Mouse (Mus musculus): ENCODE results near the gene Fuz. TPM values are rescaled to one million over a fixed set of nuclear protein-coding genes. Genes with fewer than 3 reads are reported as not detected.

The Fuz gene
- 23.0 and 25.8 TPM in 2 replicates for polyA plus RNA-seq (2015; fragmentation: Nextera tagmentation; extraction: Ambion mirVana)

DNA sequence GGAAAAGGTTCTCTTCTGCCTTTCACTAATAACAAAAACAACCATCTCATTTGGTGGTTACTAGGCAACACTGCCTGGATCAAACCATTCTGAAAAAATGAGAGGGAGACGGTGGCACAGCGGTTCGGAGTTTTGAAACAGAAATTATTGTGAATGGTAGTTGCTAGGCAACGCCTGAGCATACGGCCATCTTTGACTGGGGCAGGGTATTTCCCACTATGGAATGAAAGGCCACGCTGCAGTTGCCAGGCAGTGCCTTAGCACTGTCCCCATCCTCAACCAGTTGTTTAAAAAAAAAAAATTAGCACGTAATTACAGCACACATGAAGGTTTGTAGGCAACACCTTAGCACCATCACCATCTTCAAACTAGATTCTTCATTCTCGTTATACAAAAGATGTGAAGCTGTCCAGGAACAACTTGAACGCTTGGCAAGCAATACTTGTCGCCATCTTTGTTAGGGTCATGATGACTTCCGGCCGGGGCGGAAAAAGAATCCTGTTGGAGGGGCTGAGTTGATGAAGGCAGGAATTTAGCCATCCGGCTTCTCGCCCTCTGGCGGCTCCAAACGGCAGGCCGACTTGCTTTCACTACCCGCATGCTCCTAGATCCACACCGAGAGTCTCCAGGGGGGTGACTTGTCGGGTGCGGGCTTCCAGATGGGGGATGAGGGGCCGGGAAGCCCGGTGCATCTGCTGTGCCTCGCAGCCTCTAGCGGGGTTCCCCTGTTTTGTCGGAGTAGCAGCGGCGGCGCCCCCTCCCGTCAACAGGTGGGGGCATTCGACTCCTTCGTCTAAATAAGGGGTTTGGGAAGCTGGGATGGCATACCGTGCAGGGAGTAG, at the start of gene Fuz:
Gene Fuz, plus strand, starts transcription at position 487 of the 842 bp plus-strand sequence.
- H3K9me3 ChIP-seq = no peaks in the 10 kb centered on the region
- peaks cover 41% of the 10 kb centered on the region for H3K4me1 ChIP-seq
- 1% methylated on average over 34 of the region's 34 CpGs for WGBS
- H3K4me3 ChIP-seq = peak within 1 kb of the TSS; percentile 64
- peak within 1 kb of the TSS; percentile 80 for H3K4me2 ChIP-seq (replicated peaks)
- no peaks in the 10 kb centered on the region for H3K27me3 ChIP-seq
- peak; percentile 70 for ATAC-seq (ENCODE audit: low FRiP score, low read depth)
- H3K36me3 ChIP-seq = peaks cover 28% of the 10 kb centered on the region
- peak within 1 kb of the TSS; percentile 82 for H3K9ac ChIP-seq
- peak within 1 kb of the TSS; percentile 86 for H3K27ac ChIP-seq

DNA sequence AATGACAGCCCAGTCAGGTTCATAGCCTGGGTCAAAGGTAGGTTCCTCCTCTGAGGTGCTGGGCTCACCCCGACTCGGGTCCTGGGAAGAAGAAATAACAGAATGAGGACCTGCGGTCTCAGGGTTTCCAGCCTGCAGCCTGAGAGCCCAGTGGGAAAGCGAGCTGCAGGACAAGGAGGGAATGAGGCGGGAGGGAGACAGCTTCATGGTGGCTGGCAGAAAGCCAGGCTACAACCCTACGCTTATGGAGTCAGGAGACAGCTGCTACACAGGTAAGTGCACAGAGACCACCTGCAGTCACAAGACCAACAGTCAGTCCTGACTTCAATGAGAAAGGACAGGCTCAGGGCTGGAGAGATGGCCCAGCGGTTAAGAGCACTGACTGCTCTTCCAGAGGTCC, 49.1 kb upstream of the Fuz start:
- Histone ChIP-seq H3K4me1 (peaks cover 25% of the 10 kb centered on the region), H3K4me3 (no peak overlapping the region), H3K27ac (no peak overlapping the region), H3K4me2 (replicated peaks) (no peak overlapping the region), H3K27me3 (peaks cover 7% of the 10 kb centered on the region), H3K9ac (no peak overlapping the region), H3K36me3 (peaks cover 58% of the 10 kb centered on the region), H3K9me3 (no peaks in the 10 kb centered on the region)
- no peak for ATAC-seq (ENCODE audit: low FRiP score, low read depth)
- WGBS = 91% methylated on average over 7 of the region's 7 CpGs

DNA sequence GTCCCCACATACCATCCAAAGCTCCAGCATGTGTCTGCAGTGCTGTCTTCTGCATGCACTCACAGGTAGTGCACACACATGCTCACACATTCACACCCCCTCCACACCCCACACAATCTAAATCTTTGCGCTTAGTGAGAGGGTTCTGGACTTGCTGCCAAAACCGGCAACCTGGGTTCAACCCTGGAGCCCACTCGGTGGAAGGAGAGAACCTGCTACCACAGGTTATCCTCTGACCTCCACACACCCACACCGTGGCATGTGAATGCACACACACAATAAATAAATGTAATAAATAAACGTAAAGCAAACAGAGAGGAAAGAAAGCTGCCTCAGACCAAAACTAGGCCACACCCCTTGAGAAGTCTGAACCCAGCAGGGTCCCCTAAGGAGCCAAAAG, 48.1 kb upstream of the Fuz start:
- H3K4me3 ChIP-seq = peak overlapping the region; percentile 79
- H3K9me3 ChIP-seq = no peaks in the 10 kb centered on the region
- H3K27me3 ChIP-seq = no peaks in the 10 kb centered on the region
- 70% methylated on average over 5 of the region's 5 CpGs for whole genome bisulfite sequencing
- H3K4me2 ChIP-seq (replicated peaks) = peak overlapping the region; percentile 94
- peaks cover 31% of the 10 kb centered on the region for H3K4me1 ChIP-seq
- no peak for ATAC-seq (ENCODE audit: low FRiP score, low read depth)
- H3K36me3 ChIP-seq = peaks cover 52% of the 10 kb centered on the region
- peak overlapping the region; percentile 64 for H3K9ac ChIP-seq
- no peak overlapping the region for H3K27ac ChIP-seq

DNA sequence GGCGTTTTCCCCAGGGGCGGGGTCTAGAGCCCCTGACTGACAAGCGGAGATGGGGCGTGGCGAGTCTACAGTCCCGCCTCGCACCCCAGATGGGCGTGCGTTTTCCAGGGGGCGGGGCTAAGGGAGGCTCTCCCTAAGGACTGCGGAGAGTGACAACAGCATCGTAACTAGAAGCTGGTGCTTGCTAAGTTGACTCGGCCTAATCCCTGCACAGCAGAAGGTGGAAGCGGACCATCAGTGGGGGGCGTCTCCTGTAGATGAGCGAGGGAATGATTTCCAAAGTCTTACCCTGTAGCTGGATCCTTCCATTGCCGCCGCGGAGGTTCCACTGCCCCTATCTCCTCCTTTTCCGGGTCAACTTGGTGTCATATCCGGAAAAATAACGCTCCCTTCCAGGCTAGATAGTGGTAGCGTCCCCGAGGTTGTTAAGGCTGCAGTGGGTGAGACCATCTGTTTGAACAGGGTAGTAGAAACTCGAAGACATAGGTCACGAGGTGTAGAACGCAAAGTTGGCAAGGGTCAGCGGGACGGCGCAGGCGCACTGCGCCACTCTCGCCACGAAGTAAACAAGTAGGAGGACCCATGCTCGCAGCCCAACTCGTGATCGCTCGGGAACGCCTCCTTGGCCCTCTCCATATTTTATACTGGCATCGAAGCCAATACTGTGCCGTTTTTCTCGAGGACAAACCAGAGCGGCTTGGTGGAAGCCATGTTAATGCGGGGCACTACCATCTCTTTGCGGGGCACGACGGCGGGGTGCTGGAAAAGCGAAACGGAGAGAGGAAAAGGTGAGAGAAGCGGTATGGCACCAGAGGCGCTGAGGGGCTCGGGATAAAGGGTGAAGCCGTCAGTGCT, 47.1 kb upstream of the Fuz start, which contains the start of the genes Akt1s1 and Tbc1d17:
Gene Akt1s1, plus strand, starts transcription at position 431 of the 855 bp plus-strand sequence.
Gene Tbc1d17, minus strand, starts transcription at position 519 of the 855 bp plus-strand sequence.
- Histone ChIP-seq H3K27ac (peak within 1 kb of the TSS; percentile 95), H3K9me3 (no peaks in the 10 kb centered on the region), H3K9ac (peak within 1 kb of the TSS; percentile 82), H3K4me1 (peaks cover 41% of the 10 kb centered on the region), H3K36me3 (peaks cover 52% of the 10 kb centered on the region), H3K4me3 (peak within 1 kb of the TSS; percentile 79), H3K27me3 (no peaks in the 10 kb centered on the region), H3K4me2 (replicated peaks) (peak within 1 kb of the TSS; percentile 94)
- WGBS = 0% methylated on average over 54 of the region's 54 CpGs
- peak; percentile 88 for ATAC-seq (ENCODE audit: low FRiP score, low read depth)

DNA sequence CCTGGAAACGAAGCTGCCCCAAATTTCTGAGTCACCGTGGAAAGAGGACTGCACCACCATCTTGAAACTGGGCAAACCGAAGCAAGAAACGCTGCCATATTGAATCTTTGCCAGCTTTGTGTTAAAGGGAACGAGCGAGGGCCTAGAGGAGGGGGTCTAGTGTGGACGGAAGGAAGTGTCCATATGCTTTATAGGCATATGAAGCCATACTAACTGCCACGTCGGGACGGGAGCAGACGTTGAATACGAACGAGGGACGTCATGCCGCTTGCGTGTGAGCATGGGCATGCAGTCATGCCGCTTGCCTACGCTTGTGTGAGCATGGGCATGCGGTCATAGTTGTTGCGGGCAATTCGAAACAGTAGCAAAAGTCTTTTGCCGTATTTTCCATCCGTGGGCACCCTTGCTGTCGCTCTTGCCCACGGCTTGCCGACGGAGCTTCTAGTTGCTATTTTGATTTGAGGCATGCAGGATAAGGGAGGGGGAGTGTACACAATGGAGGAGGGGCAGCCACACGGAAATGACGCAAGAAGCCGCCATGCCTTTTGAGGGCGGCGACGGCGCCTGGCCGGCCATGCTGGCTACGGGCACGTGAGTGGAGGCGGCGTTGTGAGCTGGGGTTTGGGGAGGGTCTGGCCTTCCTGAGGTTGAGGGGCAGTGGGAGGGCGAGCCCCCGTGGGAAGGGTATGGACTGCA, 46.3 kb upstream of the Fuz start:
- WGBS = under 1% methylated on average over 41 of the region's 41 CpGs
- peak overlapping the region; percentile 94 for H3K4me2 ChIP-seq (replicated peaks)
- peak; percentile 73 for ATAC-seq (ENCODE audit: low FRiP score, low read depth)
- H3K27ac ChIP-seq = peak overlapping the region; percentile 95
- no peaks in the 10 kb centered on the region for H3K27me3 ChIP-seq
- H3K4me3 ChIP-seq = peak overlapping the region; percentile 79
- H3K4me1 ChIP-seq = peaks cover 49% of the 10 kb centered on the region
- H3K9me3 ChIP-seq = no peaks in the 10 kb centered on the region
- peaks cover 46% of the 10 kb centered on the region for H3K36me3 ChIP-seq
- peak overlapping the region; percentile 82 for H3K9ac ChIP-seq

DNA sequence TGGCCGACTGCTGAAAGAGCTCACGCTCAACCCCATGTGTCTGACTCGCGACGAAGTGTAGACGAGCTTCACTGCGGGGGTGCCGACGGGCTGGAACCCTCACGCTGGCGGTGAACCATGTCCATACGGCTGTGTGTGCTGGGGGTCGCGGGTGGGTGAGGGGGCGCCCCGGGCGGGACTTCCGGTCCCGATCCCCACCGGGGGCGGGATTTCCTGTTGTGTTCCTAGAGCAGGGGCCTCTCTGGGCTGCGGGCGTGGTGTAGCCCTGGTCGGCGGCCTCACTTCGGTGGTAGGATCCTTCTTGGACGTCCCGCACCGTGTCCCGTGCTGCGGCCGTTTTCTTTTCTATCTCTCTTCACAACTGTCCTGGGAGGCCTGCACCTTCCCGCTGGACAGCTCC, 45.7 kb upstream of the Fuz start:
- Histone ChIP-seq H3K4me2 (replicated peaks) (peak overlapping the region; percentile 94), H3K27me3 (no peaks in the 10 kb centered on the region), H3K4me3 (peak overlapping the region; percentile 79), H3K27ac (peak overlapping the region; percentile 95), H3K36me3 (peaks cover 40% of the 10 kb centered on the region), H3K9ac (peak overlapping the region; percentile 82), H3K9me3 (no peaks in the 10 kb centered on the region), H3K4me1 (peaks cover 55% of the 10 kb centered on the region)
- under 1% methylated on average over 33 of the region's 33 CpGs for WGBS
- ATAC-seq (ENCODE audit: low FRiP score, low read depth) = peak; percentile 57

DNA sequence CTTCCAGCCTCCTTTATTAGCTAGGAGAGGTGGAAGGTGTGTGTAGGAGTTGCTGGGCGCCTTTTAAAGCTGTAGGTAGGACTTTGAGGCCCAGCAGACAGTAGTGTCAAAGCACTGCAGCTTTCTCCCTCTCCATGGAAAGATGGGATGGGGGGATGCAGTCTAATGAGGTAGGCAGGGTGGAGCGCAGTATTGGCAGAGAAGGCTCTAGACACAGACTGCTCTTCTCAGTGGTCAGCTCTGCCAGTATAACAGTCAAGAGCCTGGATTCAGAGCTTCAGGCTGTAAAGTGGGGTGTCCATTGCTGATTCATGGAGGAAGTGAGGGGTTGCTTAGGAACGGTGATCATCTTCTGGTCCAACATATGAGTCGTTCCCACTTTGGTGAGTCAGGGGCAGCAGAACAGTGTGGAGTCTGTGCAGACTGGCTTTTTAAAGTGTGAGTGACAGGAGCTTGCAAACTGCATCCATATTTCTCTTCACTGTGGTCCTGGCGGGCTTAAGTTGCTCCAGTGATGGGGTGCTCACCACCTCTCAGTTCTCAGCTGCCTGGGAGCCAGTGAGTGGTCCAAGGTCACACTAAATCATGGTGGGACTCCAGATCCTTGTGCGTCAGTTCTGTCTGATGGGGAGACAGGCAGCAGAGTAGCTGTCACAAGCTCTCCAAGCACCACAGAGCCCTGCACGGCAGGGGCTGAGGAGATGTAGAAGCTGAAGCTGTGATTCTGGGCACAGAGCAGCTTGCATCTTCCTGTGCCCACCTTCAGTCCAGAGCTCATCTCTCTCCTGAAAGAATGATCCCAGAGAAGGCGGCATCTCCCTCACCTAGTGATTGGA, 44.9 kb upstream of the Fuz start:
- ATAC-seq (ENCODE audit: low FRiP score, low read depth) = no peak
- peak overlapping the region; percentile 95; the same call in 1 of the 2 replicates for H3K27ac ChIP-seq
- peak overlapping the region; percentile 82 for H3K9ac ChIP-seq
- H3K4me2 ChIP-seq (replicated peaks) = peak overlapping the region; percentile 94
- no peaks in the 10 kb centered on the region for H3K9me3 ChIP-seq
- H3K27me3 ChIP-seq = no peaks in the 10 kb centered on the region
- 76% methylated on average over 8 of the region's 8 CpGs for WGBS
- H3K4me1 ChIP-seq = peaks cover 64% of the 10 kb centered on the region
- peaks cover 32% of the 10 kb centered on the region for H3K36me3 ChIP-seq
- peak overlapping the region; percentile 79 for H3K4me3 ChIP-seq

DNA sequence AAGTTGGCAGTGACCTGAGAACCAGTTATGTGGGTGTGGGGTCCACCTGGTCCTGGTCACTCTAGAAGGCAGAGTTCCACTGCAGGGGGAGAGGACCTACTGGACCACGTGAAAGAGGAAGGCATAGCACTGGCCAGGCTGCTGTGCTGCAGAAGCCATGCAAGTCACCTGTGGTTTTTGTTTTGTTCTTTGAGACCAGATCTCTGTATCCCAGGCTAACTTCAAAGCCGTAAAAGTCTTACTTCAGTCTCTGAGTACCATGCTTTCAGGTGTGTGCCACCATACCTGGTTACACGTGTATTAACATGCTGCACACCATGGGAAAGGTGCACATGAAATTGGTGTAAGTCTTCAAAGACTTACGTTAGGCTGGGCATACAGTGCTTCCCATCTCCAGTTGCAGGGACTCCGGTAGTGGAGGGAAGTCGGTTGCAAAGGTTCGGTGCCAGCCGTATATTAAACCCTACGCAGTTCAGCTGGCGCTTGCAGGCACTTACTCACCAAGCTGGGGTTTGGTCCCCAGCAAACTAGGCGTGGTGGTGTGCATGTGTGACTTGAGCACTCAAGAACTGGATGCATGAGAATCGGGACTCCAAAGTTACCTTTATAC, 44.1 kb upstream of the Fuz start:
- no peaks in the 10 kb centered on the region for H3K27me3 ChIP-seq
- peaks cover 24% of the 10 kb centered on the region for H3K36me3 ChIP-seq
- peak overlapping the region; percentile 79; the same call in 1 of the 2 replicates for H3K4me3 ChIP-seq
- H3K9ac ChIP-seq = no peak overlapping the region
- H3K27ac ChIP-seq = no peak overlapping the region
- H3K4me2 ChIP-seq (replicated peaks) = no peak overlapping the region
- 92% methylated on average over 12 of the region's 12 CpGs for WGBS
- no peaks in the 10 kb centered on the region for H3K9me3 ChIP-seq
- peaks cover 69% of the 10 kb centered on the region for H3K4me1 ChIP-seq
- ATAC-seq (ENCODE audit: low FRiP score, low read depth) = no peak

DNA sequence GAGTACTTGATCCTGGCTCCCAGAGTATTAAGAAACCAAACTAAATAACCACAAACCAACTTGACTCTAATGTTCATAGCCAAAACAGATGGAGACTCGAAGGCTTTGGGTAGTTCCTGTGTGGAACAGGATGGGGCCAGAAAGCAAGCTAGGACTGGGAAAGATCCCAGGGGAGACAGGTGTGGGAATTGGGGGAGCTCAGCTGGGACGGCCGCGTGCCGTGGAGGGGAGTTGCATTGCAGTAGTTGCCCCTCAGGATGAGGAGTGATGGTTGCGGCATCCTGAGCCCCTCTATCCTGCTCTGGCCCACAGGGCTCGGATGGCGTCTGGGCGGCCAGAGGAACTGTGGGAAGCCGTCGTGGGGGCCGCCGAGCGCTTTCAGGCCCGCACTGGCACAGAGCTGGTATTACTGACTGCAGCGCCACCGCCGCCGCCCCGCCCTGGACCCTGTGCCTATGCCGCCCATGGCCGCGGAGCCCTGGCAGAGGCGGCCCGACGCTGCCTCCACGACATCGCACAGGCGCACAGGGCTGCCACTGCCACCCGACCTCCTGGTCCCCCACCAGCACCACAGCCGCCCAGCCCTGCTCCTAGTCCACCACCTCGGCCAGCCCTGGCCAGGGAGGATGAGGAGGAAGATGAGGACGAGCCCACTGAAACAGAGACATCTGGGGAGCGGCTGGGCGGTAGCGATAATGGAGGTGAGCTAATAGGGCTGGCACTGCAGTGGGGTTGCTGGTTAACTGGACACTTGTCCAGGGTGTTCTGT, 43.4 kb upstream of the Fuz start:
- Histone ChIP-seq H3K27me3 (no peaks in the 10 kb centered on the region), H3K4me3 (no peak overlapping the region), H3K36me3 (peaks cover 22% of the 10 kb centered on the region), H3K4me2 (replicated peaks) (no peak overlapping the region), H3K9me3 (no peaks in the 10 kb centered on the region), H3K9ac (no peak overlapping the region), H3K4me1 (peaks cover 67% of the 10 kb centered on the region), H3K27ac (no peak overlapping the region)
- ATAC-seq (ENCODE audit: low FRiP score, low read depth) = no peak
- 87% methylated on average over 36 of the region's 36 CpGs for WGBS

DNA sequence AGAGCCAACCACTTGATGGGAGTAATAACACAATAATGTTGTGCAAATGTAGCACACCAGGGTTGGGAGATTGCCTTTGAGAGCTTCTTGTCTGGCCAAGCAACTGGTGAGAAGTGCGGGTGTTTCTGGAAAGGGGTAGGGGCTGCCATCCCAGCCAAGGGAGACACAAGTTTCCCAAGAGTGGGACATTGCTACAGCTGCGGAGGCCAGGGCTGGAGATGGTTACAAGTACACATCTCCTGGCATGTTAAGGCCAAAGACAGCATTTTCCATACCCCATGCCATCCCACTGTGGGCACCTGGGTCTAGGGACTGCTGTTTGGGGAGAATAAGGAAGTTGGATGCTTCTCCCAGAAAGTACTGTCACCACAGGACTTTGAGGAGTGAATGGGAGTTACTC, 42.8 kb upstream of the Fuz start:
- 89% methylated on average over 2 of the region's 2 CpGs for WGBS
- H3K36me3 ChIP-seq = peaks cover 22% of the 10 kb centered on the region
- peak overlapping the region; percentile 90 for H3K4me2 ChIP-seq (replicated peaks)
- H3K27me3 ChIP-seq = no peaks in the 10 kb centered on the region
- peak overlapping the region; percentile 40; the same call in 1 of the 2 replicates for H3K9ac ChIP-seq
- no peak for ATAC-seq (ENCODE audit: low FRiP score, low read depth)
- H3K9me3 ChIP-seq = no peaks in the 10 kb centered on the region
- H3K4me1 ChIP-seq = peaks cover 67% of the 10 kb centered on the region
- H3K27ac ChIP-seq = no peak overlapping the region
- H3K4me3 ChIP-seq = peak overlapping the region; percentile 56; the same call in 1 of the 2 replicates
